Mouse (Mus musculus): ENCODE results near the gene Ctnnbip1. TPM values are rescaled to one million over a fixed set of nuclear protein-coding genes. Genes with fewer than 3 reads are reported as not detected.

Gene Ctnnbip1
- 74.7 and 84.6 TPM in 2 replicates for polyA plus RNA-seq (2014; fragmentation: Nextera tagmentation; extraction: Ambion mirVana)

GRCm38 (mm10) chr4:149517868-149518340 is at the start of gene Ctnnbip1:
Gene Ctnnbip1, plus strand, starts transcription at chr4:149518236.
- H3K36me3 ChIP-seq (ENCODE audit: control insufficient read depth, insufficient read depth, low read length) = no peaks in the 10 kb centered on the region
- H3K4me1 ChIP-seq (ENCODE audit: control insufficient read depth, insufficient read depth, low read length) = peaks cover 13% of the 10 kb centered on the region; the same call in 1 of the 2 replicates
- no peaks in the 10 kb centered on the region for H3K27me3 ChIP-seq (ENCODE audit: control insufficient read depth, insufficient read depth, low read length)
- H3K9ac ChIP-seq (ENCODE audit: low read length) = peak within 1 kb of the TSS; percentile 79
- ATAC-seq (ENCODE audit: insufficient number of reproducible peaks, low FRiP score, low TSS enrichment, low read depth) = peak; percentile 98
- peak within 1 kb of the TSS; percentile 84 for H3K4me2 ChIP-seq (ENCODE audit: low read depth, severe bottlenecking)
- peak within 1 kb of the TSS; percentile 81 for H3K4me3 ChIP-seq (ENCODE audit: low read depth, low read length)
- H3K9me3 ChIP-seq (ENCODE audit: control insufficient read depth, low read length) = no peaks in the 10 kb centered on the region
- peak; percentile 97 for DNase-seq (ENCODE audit: low spot score)
- 0 out of 2 replicates have a peak within 1 kb of the TSS, but pooled peaks have one; percentile 18 for H3K27ac ChIP-seq (replicated peaks; ENCODE audit: low read depth, low read length)
- under 1% methylated on average over 35 of the region's 46 CpGs for WGBS

- H3K36me3 ChIP-seq (ENCODE audit: control insufficient read depth, insufficient read depth, low read length) = peaks cover 6% of the 10 kb centered on the region; the same call in 1 of the 2 replicates
- DNase-seq (ENCODE audit: low spot score) = no peak
Observed at GRCm38 (mm10) chr4:149469557-149469956, 48.5 kb upstream of the Ctnnbip1 start.

DNA sequence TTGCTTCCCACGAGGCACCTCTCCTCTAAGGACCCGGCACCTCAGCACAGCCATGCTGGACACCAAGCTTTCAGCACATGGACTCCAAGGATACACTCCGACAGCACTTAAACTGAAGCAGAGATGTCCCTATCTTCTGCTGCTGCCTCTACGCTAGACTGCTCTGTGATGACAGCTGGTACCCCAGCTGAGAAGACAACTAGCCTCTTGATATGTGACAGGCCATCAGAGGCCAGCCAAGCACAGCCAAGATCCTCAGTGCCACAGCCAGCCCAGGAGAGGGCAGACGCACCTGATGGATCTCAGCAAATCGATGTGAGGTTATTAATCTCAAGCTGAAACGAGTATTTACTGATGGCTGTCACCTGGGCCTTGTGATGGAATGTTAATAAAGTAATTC is 42.9 kb upstream of the Ctnnbip1 start:
- Histone ChIP-seq H3K4me3 (ENCODE audit: low read depth, low read length) (no peak overlapping the region), H3K36me3 (ENCODE audit: control insufficient read depth, insufficient read depth, low read length) (peaks cover 3% of the 10 kb centered on the region; the same call in 1 of the 2 replicates), H3K4me2 (ENCODE audit: low read depth, severe bottlenecking) (no peak overlapping the region), H3K4me1 (ENCODE audit: control insufficient read depth, insufficient read depth, low read length) (no peaks in the 10 kb centered on the region), H3K9ac (ENCODE audit: low read length) (no peak overlapping the region), H3K9me3 (ENCODE audit: control insufficient read depth, low read length) (no peaks in the 10 kb centered on the region), H3K27ac (replicated peaks; ENCODE audit: low read depth, low read length) (no peak overlapping the region), H3K27me3 (ENCODE audit: control insufficient read depth, insufficient read depth, low read length) (no peaks in the 10 kb centered on the region)
- ATAC-seq (ENCODE audit: insufficient number of reproducible peaks, low FRiP score, low TSS enrichment, low read depth) (no peak), DNase-seq (ENCODE audit: low spot score) (no peak)
- 82% methylated on average over 7 of the region's 7 CpGs for WGBS

More at GRCm38 (mm10) chr4:149469557-149469956, 48.5 kb upstream of the Ctnnbip1 start:
- H3K4me2 ChIP-seq (ENCODE audit: low read depth, severe bottlenecking) = no peak overlapping the region
- 95% methylated on average over 3 of the region's 3 CpGs for WGBS
- no peak overlapping the region for H3K9ac ChIP-seq (ENCODE audit: low read length)
- ATAC-seq (ENCODE audit: insufficient number of reproducible peaks, low FRiP score, low TSS enrichment, low read depth) = no peak
- H3K27ac ChIP-seq (replicated peaks; ENCODE audit: low read depth, low read length) = no peak overlapping the region
- no peaks in the 10 kb centered on the region for H3K9me3 ChIP-seq (ENCODE audit: control insufficient read depth, low read length)
- H3K4me1 ChIP-seq (ENCODE audit: control insufficient read depth, insufficient read depth, low read length) = no peaks in the 10 kb centered on the region
- H3K27me3 ChIP-seq (ENCODE audit: control insufficient read depth, insufficient read depth, low read length) = no peaks in the 10 kb centered on the region
- H3K4me3 ChIP-seq (ENCODE audit: low read depth, low read length) = no peak overlapping the region

- H3K4me3 ChIP-seq (ENCODE audit: low read depth, low read length) = no peak within 1 kb of the TSS
- peaks cover 3% of the 10 kb centered on the region; the same call in 1 of the 2 replicates for H3K36me3 ChIP-seq (ENCODE audit: control insufficient read depth, insufficient read depth, low read length)
- no peak within 1 kb of the TSS for H3K27ac ChIP-seq (replicated peaks; ENCODE audit: low read depth, low read length)
- no peak within 1 kb of the TSS for H3K4me2 ChIP-seq (ENCODE audit: low read depth, severe bottlenecking)
- no peak for DNase-seq (ENCODE audit: low spot score)
- ATAC-seq (ENCODE audit: insufficient number of reproducible peaks, low FRiP score, low TSS enrichment, low read depth) = no peak
- H3K9ac ChIP-seq (ENCODE audit: low read length) = no peak within 1 kb of the TSS
- no peaks in the 10 kb centered on the region for H3K9me3 ChIP-seq (ENCODE audit: control insufficient read depth, low read length)
- no peaks in the 10 kb centered on the region for H3K4me1 ChIP-seq (ENCODE audit: control insufficient read depth, insufficient read depth, low read length)
- WGBS = 85% methylated on average over 11 of the region's 11 CpGs
- no peaks in the 10 kb centered on the region for H3K27me3 ChIP-seq (ENCODE audit: control insufficient read depth, insufficient read depth, low read length)
Observed at GRCm38 (mm10) chr4:149477078-149477477, 41.0 kb upstream of the Ctnnbip1 start, which contains the start of gene Tmem274. Gene Tmem274, plus strand, starts transcription at chr4:149477378.

- ATAC-seq (ENCODE audit: insufficient number of reproducible peaks, low FRiP score, low TSS enrichment, low read depth) (no peak), DNase-seq (ENCODE audit: low spot score) (no peak)
- no peak overlapping the region; the same call in 1 of the 2 replicates for H3K27ac ChIP-seq (replicated peaks; ENCODE audit: low read depth, low read length)
- no peaks in the 10 kb centered on the region for H3K9me3 ChIP-seq (ENCODE audit: control insufficient read depth, low read length)
- H3K4me3 ChIP-seq (ENCODE audit: low read depth, low read length) = peak overlapping the region; percentile 76
- H3K4me1 ChIP-seq (ENCODE audit: control insufficient read depth, insufficient read depth, low read length) = 0 out of 2 replicates have a peak, but pooled peaks cover 4% of the 10 kb centered on the region
- whole genome bisulfite sequencing = 58% methylated on average over 3 of the region's 3 CpGs
- peak overlapping the region; percentile 61 for H3K9ac ChIP-seq (ENCODE audit: low read length)
- H3K27me3 ChIP-seq (ENCODE audit: control insufficient read depth, insufficient read depth, low read length) = no peaks in the 10 kb centered on the region
- H3K4me2 ChIP-seq (ENCODE audit: low read depth, severe bottlenecking) = peak overlapping the region; percentile 67
- H3K36me3 ChIP-seq (ENCODE audit: control insufficient read depth, insufficient read depth, low read length) = peaks cover 11% of the 10 kb centered on the region
Observed at GRCm38 (mm10) chr4:149484566-149484965, 33.5 kb upstream of the Ctnnbip1 start.

DNA sequence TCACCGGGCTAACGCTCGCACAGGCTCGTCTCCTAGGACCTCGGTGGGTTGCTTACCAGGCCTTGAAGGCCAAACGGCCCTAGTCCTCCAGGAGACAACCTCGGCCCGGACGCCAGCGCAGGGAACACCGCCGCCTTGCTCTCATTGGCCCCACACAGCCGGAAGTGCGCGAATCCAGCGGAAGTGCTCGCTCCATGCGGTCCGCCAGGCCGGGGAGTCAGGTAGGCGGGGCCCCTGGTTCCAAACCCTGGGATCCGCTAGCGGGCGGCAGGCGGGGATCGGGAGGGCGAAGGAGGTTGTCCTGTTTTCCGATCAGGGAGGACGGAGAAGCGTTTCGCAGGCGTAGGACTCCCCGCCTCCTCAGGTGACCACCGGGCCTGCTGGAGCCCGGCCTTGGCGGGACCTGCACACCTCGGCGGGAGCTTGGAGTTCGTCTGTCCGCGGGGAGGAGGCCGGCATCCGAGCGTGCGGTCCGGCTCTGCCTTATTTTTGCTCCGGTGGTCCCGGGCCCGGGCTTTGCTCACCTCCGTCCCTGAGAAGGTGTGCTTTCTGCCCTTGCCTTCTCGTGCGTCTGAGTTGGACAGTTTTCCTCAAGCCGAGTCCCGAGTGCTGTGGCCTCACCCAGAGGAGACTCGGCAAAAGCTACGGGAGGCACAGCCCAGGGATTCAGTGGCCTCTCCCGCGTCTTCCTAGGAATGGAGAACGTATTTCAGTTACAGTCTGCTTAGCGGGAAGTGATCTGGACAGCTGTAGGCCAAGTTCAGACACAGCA is 32.8 kb upstream of the Ctnnbip1 start, which contains the start of the genes Nmnat1 and Lzic:
TSS of gene Nmnat1 (minus strand) at position 150 of the 772 bp plus-strand sequence.
TSS of gene Lzic (plus strand) at position 177 of the 772 bp plus-strand sequence.
- Histone ChIP-seq H3K27ac (replicated peaks; ENCODE audit: low read depth, low read length) (peak within 1 kb of the TSS; percentile 72), H3K9ac (ENCODE audit: low read length) (peak within 1 kb of the TSS; percentile 61), H3K4me1 (ENCODE audit: control insufficient read depth, insufficient read depth, low read length) (0 out of 2 replicates have a peak, but pooled peaks cover 4% of the 10 kb centered on the region), H3K4me2 (ENCODE audit: low read depth, severe bottlenecking) (peak within 1 kb of the TSS; percentile 67), H3K27me3 (ENCODE audit: control insufficient read depth, insufficient read depth, low read length) (no peaks in the 10 kb centered on the region), H3K36me3 (ENCODE audit: control insufficient read depth, insufficient read depth, low read length) (peaks cover 16% of the 10 kb centered on the region), H3K9me3 (ENCODE audit: control insufficient read depth, low read length) (no peaks in the 10 kb centered on the region), H3K4me3 (ENCODE audit: low read depth, low read length) (peak within 1 kb of the TSS; percentile 76)
- ATAC-seq (ENCODE audit: insufficient number of reproducible peaks, low FRiP score, low TSS enrichment, low read depth) (peak; percentile 97), DNase-seq (ENCODE audit: low spot score) (peak; percentile 97)
- WGBS = under 1% methylated on average over 60 of the region's 60 CpGs

DNA sequence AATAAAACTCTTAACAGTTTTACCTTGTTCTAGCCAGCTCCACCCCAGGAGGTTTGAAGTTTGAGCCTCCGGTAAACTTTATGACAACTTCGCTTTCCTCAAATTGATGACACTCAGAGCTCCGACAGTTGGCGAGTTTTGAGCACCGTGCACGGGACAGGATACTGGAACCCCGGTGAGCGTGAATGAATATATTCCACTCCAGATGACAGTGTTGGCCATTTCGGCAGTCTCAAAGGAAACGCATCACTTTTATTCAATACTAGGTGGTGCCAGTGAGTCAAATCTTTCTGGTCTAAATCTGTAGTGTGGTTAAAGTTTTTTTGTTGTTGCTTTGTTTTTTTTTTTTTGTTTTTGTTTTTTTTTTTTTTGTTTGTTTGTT is 32.2 kb upstream of the Ctnnbip1 start:
- Histone ChIP-seq H3K4me3 (ENCODE audit: low read depth, low read length) (peak overlapping the region; percentile 76), H3K36me3 (ENCODE audit: control insufficient read depth, insufficient read depth, low read length) (peaks cover 16% of the 10 kb centered on the region), H3K4me1 (ENCODE audit: control insufficient read depth, insufficient read depth, low read length) (0 out of 2 replicates have a peak, but pooled peaks cover 4% of the 10 kb centered on the region), H3K27me3 (ENCODE audit: control insufficient read depth, insufficient read depth, low read length) (no peaks in the 10 kb centered on the region), H3K9ac (ENCODE audit: low read length) (peak overlapping the region; percentile 61), H3K4me2 (ENCODE audit: low read depth, severe bottlenecking) (peak overlapping the region; percentile 67), H3K27ac (replicated peaks; ENCODE audit: low read depth, low read length) (peak overlapping the region; percentile 72; the same call in 1 of the 2 replicates), H3K9me3 (ENCODE audit: control insufficient read depth, low read length) (no peaks in the 10 kb centered on the region)
- DNase-seq (ENCODE audit: low spot score) (peak; percentile 38), ATAC-seq (ENCODE audit: insufficient number of reproducible peaks, low FRiP score, low TSS enrichment, low read depth) (0 out of 2 replicates have a peak, but pooled peaks have one; percentile 27)
- under 1% methylated on average over 10 of the region's 10 CpGs for WGBS

GRCm38 (mm10) chr4:149487729-149488128 is 30.3 kb upstream of the Ctnnbip1 start:
- H3K9me3 ChIP-seq (ENCODE audit: control insufficient read depth, low read length) = no peaks in the 10 kb centered on the region
- no peak overlapping the region for H3K27ac ChIP-seq (replicated peaks; ENCODE audit: low read depth, low read length)
- no peak overlapping the region for H3K4me3 ChIP-seq (ENCODE audit: low read depth, low read length)
- ATAC-seq (ENCODE audit: insufficient number of reproducible peaks, low FRiP score, low TSS enrichment, low read depth) (no peak), DNase-seq (ENCODE audit: low spot score) (no peak)
- no peak overlapping the region for H3K4me2 ChIP-seq (ENCODE audit: low read depth, severe bottlenecking)
- H3K4me1 ChIP-seq (ENCODE audit: control insufficient read depth, insufficient read depth, low read length) = 0 out of 2 replicates have a peak, but pooled peaks cover 4% of the 10 kb centered on the region
- H3K36me3 ChIP-seq (ENCODE audit: control insufficient read depth, insufficient read depth, low read length) = peaks cover 22% of the 10 kb centered on the region
- H3K9ac ChIP-seq (ENCODE audit: low read length) = no peak overlapping the region
- 96% methylated on average over 12 of the region's 12 CpGs for WGBS
- no peaks in the 10 kb centered on the region for H3K27me3 ChIP-seq (ENCODE audit: control insufficient read depth, insufficient read depth, low read length)
